Mouse (Mus musculus): ENCODE data around the gene Gm47995.
"Not testable (repeated sequence)": the region's sequence is repeated elsewhere in the genome, so short reads cannot be mapped to it uniquely, and the experiment has no call there.

Gene Gm47995

DNA sequence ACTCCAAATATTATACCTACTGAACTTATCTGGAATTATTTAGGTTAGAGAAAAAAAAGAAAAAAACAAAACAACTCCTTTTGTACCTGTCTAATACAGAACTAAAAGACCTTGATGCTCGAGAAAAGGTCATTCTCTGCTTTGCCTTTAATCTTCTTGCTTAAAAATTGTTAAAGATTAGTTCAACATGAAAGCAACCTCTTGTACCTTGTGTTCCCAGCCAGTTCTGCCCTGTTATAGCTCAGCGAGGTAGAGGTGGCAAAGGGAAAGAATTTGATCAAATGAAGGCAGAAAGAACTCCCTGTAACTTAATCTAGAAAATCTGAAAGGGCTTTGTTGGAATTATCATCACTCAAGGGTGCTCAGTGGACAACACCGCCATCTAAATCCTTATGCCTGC lies 12.1 kb upstream of the Gm47995 start:
- DNase-seq (ENCODE audit: low read depth, low spot score) = not testable (repeated sequence)

DNA sequence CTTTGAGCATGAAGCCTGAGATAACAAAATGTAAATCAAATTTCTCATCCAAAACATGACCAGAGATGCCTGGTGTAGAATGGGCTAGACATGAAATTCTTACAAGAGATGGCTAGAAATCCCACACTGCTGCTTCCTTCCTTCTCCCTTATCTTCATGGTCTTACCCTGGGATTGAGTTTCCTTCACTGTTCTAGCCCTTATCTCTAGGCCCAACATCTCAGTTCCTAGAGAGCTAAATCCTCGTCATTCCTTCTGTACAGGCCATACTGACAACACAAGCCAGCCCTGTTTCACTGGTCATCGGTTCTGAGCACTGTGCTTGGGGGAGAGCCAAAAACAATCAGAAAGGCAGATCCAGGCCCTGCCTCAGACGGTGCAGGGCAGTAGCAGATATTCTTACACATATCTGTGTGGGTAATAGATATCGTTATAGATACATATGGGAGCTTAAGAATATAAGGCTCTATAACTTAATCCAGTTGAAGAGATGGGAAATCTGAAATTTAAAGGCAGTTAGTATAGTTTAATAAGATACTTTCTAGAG lies 11.3 kb upstream of the Gm47995 start:
- not testable (repeated sequence) for DNase-seq (ENCODE audit: low read depth, low spot score)

- DNase-seq (ENCODE audit: low read depth, low spot score) = no peak
These were observed 9.8 kb upstream of the Gm47995 start for GRCm38 (mm10) chr1:151188469-151188868.

DNA sequence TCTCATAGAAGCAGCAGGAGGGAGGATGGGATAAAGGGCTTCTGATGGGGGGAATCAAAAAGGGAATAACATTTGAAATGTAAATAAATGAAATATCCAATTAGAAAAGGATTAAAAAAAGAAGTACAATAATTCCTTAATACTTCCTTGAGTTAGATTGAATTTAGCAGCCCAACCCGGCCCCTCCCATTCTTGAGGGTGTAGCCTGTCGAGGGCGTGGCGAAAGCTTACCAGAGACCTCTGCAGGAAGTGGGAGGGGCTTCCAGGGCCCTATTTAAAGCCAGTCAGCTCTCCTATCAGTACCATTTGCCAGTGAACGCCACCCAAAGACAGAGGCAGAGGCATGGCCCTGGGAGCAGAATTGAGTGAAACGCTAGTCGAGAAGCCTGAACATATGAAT lies 6.2 kb upstream of the Gm47995 start, which contains the start of gene Gm8947:
Gm8947 (plus strand) TSS at position 302 of the 400 bp plus-strand sequence.
- DNase-seq (ENCODE audit: low read depth, low spot score) = not testable (repeated sequence)

- not testable (repeated sequence) for DNase-seq (ENCODE audit: low read depth, low spot score)
These were observed 5.5 kb upstream of the Gm47995 start for GRCm38 (mm10) chr1:151192739-151193138.

DNA sequence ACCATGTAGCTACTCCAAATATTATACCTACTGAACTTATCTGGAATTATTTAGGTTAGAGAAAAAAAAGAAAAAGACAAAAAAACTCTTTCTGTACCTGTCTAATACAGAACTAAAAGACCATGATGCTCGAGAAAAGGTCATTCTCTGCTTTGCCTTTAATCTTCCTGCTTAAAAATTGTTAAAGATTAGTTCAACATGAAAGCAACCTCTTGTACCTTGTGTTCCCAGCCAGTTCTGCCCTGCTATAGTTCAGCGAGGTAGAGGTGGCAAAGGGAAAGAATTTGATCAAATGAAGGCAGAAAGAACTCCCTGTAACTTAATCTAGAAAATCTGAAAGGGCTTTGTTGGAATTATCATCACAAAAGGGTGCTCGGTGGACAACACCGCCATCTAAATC lies 2.3 kb upstream of the Gm47995 start:
- DNase-seq (ENCODE audit: low read depth, low spot score) = not testable (repeated sequence)

- DNase-seq (ENCODE audit: low read depth, low spot score) = not testable (repeated sequence)
These were observed 1.6 kb upstream of the Gm47995 start for GRCm38 (mm10) chr1:151196690-151197089.

GRCm38 (mm10) chr1:151200620-151201019 lies 2.4 kb downstream of the Gm47995 start:
- not testable (repeated sequence) for DNase-seq (ENCODE audit: low read depth, low spot score)

- DNase-seq (ENCODE audit: low read depth, low spot score) = not testable (repeated sequence)
These were observed 4.5 kb downstream of the Gm47995 start for GRCm38 (mm10) chr1:151202771-151203170.

- not testable (repeated sequence) for DNase-seq (ENCODE audit: low read depth, low spot score)
These were observed 5.6 kb downstream of the Gm47995 start, which contains the start of gene 3110040M04Rik for GRCm38 (mm10) chr1:151203818-151204217. Gene 3110040M04Rik, plus strand, starts transcription at chr1:151204121.

- not testable (repeated sequence) for DNase-seq (ENCODE audit: low read depth, low spot score)
These were observed 10.2 kb downstream of the Gm47995 start for GRCm38 (mm10) chr1:151208493-151208892.

DNA sequence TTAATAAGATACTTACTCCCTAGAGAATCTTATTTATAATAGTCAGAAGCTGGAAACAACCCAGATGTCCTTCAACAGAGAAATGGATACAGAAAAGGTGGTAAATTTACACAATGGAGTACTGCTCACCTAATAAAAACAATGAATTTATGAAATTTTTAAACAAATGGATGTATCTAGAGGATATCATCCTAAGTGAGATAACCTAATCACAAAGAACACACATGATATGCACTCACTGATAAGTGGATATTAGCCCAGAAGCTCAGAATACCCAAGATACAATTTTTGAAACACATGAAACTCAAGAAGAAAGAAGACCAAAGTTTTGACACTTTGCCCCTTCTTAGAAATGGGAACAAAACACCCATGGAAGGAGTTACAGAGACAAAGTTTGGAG lies 10.7 kb downstream of the Gm47995 start:
- DNase-seq (ENCODE audit: low read depth, low spot score) = not testable (repeated sequence)

DNA sequence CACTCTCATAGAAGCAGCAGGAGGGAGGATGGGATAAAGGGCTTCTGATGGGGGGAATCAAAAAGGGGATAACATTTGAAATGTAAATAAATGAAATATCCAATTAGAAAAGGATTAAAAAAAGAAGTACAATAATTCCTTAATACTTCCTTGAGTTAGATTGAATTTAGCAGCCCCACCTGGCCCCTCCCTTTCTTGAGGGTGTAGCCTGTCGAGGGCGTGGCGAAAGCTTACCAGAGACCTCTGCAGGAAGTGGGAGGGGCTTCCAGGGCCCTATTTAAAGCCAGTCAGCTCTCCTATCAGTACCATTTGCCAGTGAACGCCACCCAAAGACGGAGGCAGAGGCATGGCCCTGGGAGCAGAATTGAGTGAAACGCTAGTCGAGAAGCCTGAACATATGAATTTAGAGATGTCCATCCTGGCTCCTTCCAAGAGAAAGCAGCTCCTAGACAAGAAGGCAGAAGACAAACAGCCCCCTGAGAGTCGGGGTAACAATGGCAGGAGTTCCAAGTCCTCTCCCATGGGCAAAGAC lies 11.6 kb downstream of the Gm47995 start, which contains the start of gene Gm47996:
Gm47996 (plus strand) TSS at position 308 of the 532 bp plus-strand sequence.
- DNase-seq (ENCODE audit: low read depth, low spot score) = not testable (repeated sequence)

DNA sequence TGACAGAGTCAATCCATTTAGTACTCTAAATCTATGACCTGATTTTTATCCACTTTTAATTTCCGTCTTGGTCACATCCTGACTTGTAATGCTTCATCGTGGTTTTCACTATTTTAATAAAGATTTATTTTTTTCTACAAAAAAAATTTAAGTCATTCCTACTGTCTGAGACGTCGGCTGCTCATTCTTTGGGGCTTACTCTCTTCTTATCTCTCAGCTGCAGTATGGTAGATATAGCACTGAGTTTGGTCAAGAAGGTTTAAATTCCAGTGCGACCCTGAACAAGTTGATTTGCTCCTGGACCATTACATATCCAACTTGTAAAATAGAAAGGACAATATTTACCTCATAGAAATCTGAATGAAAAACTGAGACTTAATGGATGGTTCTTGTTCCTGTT lies 13.4 kb downstream of the Gm47995 start:
- DNase-seq (ENCODE audit: low read depth, low spot score) = not testable (repeated sequence)

DNA sequence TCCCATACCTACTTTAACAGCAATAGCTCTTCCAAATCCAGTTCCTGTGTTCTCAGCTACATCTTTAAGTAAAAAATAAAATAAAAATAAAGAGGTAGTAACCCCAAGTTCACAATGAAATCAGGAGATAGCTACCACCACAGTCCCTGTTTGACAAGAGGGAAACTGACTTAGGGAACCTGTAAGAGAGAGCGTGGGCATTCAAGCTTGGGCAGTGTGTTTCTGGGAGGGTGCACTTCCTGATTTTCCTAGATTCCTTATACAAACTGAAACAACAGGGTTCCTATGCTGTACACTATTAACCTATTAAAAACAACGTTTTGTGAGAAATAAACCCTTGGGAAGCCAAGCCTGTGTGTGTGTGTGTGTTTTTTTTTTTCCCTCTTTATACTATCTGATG lies 16.6 kb downstream of the Gm47995 start:
- no peak for DNase-seq (ENCODE audit: low read depth, low spot score)

DNA sequence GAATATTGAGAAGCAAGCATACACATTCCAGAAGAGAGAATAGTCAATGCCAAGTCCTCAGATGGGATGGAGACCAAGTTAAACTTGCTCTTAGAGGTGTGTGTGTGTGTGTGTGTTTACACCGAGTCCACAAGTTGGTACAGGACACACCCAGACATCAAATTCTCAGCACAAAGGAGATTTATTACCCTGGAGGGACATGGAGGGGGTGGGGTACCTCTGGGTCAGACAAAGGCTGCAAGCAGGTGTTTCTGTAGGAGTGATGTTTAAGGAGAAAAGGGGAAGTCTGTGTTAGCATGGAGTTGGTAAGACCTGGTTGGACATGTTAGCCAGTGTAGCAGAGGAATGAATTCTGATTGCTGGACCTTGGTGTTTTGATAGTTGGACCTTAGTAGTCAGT lies 17.7 kb downstream of the Gm47995 start:
- no peak for DNase-seq (ENCODE audit: low read depth, low spot score)

- DNase-seq (ENCODE audit: low read depth, low spot score) = no peak
These were observed 18.2 kb downstream of the Gm47995 start for GRCm38 (mm10) chr1:151216417-151216816.

GRCm38 (mm10) chr1:151219045-151219444 lies 20.8 kb downstream of the Gm47995 start:
- no peak for DNase-seq (ENCODE audit: low read depth, low spot score)

GRCm38 (mm10) chr1:151220098-151220497 lies 21.9 kb downstream of the Gm47995 start:
- peak; percentile 13 for DNase-seq (ENCODE audit: low read depth, low spot score)

- DNase-seq (ENCODE audit: low read depth, low spot score) = no peak
These were observed 24.5 kb downstream of the Gm47995 start for GRCm38 (mm10) chr1:151222561-151223267.

- DNase-seq (ENCODE audit: low read depth, low spot score) = no peak
These were observed 25.1 kb downstream of the Gm47995 start for GRCm38 (mm10) chr1:151223377-151223776.

GRCm38 (mm10) chr1:151224536-151224935 lies 26.3 kb downstream of the Gm47995 start:
- no peak for DNase-seq (ENCODE audit: low read depth, low spot score)

DNA sequence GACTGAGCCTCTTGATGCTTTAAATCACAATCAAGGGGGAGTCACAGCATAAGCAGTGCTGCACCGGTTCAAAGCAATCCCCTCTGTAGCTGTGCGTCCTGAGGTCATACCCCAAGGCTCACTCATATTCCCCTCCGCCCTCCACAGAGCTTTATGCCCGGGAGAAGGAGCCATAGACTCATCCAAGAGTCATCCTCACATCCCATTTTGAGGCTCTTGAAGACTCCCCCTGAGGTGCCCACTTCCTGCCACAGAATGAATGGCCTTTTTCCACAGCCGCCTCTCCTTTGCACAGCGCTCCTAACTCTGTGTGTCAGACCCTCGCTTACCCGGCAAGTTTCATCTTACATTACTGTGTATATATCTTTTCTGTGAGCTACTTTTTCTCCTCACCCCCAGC lies 29.3 kb downstream of the Gm47995 start:
- no peak for DNase-seq (ENCODE audit: low read depth, low spot score)
